1 mouse cellular context compared by ENCODE assay signal in the genomic region with DNA sequence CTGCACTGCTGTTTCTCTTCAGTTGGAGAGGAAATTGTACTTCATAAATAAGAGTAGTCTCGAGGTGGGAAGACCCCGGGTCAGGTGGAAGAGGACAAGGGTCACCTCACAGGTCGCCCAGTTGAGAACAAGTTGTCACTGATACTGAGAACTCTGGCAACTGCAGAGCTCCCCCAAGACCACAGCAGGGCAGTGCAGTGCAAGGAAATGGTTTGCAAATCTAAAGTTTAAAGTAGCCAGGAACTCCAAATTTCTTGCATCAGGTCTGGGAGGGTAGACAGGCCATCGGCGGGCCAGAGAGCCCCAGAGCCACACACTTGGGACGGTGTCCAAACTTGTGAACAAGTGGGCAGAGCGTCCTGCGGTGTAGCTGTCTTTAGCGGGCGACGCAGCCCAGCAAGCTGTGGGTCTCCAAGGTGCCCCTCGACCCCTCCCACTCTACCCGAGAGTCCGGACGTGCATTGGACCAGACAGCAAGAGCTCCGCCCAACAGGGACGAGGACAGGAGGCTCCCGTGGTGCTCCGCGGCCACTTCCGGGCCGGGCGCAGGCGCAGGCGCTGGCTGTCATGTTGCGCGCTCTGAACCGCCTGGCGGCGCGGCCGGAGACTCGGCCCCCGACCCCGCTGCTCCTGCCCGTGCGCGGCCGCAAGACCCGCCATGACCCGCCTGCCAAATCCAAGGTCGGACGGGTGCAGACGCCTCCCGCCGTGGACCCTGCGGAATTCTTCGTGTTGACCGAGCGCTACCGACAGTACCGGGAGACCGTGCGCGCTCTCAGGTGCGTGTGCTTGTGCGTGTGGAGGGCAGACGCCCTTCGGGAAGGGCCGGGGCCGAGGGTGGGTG.
TF ChIP-seq lines count a peak whose summit lies in the region.

Gene Mrps26, plus strand, starts transcription at position 531 of the 844 bp plus-strand sequence.

TF ChIP-seq in MEL, 35 proteins besides CTCF, POLR2A, EP300 and RAD21 (continued from another document):
- peak; percentile 49; the same call in 1 of the 2 replicates for TF ChIP-seq MYC (IDR thresholded peaks at IDR 0.05; ENCODE audit: low read depth, low read length)
- TF ChIP-seq SIN3A (IDR thresholded peaks at IDR 0.05; ENCODE audit: low read length): peak; percentile 88
- peak; percentile 96 for TF ChIP-seq ELF1 (IDR thresholded peaks at IDR 0.05; ENCODE audit: low read depth, low read length)
